Mouse (Mus musculus): ENCODE measurements at regions not wholly inside any gene's neighbourhood (a gene's known extent, or its start where the extent isn't known, plus 50 kb on each side); places are given as distances from the start of the nearest gene placed in this dataset.

GRCm38 (mm10) chr1:177569572-177569971 lies 127.4 kb downstream of the Zbtb18 start:
- no peak for DNase-seq

GRCm38 (mm10) chr1:177573017-177573725 lies 131.0 kb downstream of the Zbtb18 start:
- no peak for DNase-seq

GRCm38 (mm10) chr1:177573781-177574180 lies 131.6 kb downstream of the Zbtb18 start:
- no peak for DNase-seq

- no peak for DNase-seq
Measured at GRCm38 (mm10) chr1:177574312-177574711, 132.2 kb downstream of the Zbtb18 start.

GRCm38 (mm10) chr1:177584302-177584886 lies 142.2 kb downstream of the Zbtb18 start:
- DNase-seq: no peak

GRCm38 (mm10) chr1:177585320-177585719 lies 143.2 kb downstream of the Zbtb18 start:
- no peak for DNase-seq

- peak; percentile 61 for DNase-seq
Measured at GRCm38 (mm10) chr1:177589034-177589433, 140.6 kb upstream of the 1700016C15Rik start.

- DNase-seq: no peak
Measured at GRCm38 (mm10) chr1:177589656-177590055, 140.0 kb upstream of the 1700016C15Rik start.

- DNase-seq: no peak
Measured at GRCm38 (mm10) chr1:177591742-177592141, 137.9 kb upstream of the 1700016C15Rik start.

- no peak for DNase-seq
Measured at GRCm38 (mm10) chr1:177592337-177592736, 137.3 kb upstream of the 1700016C15Rik start.

GRCm38 (mm10) chr1:177594341-177594740 lies 135.3 kb upstream of the 1700016C15Rik start:
- no peak for DNase-seq

GRCm38 (mm10) chr1:177595326-177595914 lies 134.2 kb upstream of the 1700016C15Rik start:
- no peak for DNase-seq

GRCm38 (mm10) chr1:177597036-177597435 lies 132.6 kb upstream of the 1700016C15Rik start:
- no peak for DNase-seq

GRCm38 (mm10) chr1:177605353-177605969 lies 124.2 kb upstream of the 1700016C15Rik start:
- DNase-seq: no peak

GRCm38 (mm10) chr1:177607565-177607964 lies 122.0 kb upstream of the 1700016C15Rik start:
- no peak for DNase-seq

- DNase-seq: no peak
Measured at GRCm38 (mm10) chr1:177608551-177609020, 121.0 kb upstream of the 1700016C15Rik start.

- DNase-seq: no peak
Measured at GRCm38 (mm10) chr1:177609226-177609625, 120.4 kb upstream of the 1700016C15Rik start.

- no peak for DNase-seq
Measured at GRCm38 (mm10) chr1:177609683-177610082, 119.9 kb upstream of the 1700016C15Rik start.

- DNase-seq: no peak
Measured at GRCm38 (mm10) chr1:177610156-177610555, 119.5 kb upstream of the 1700016C15Rik start.

GRCm38 (mm10) chr1:177612546-177612945 lies 117.1 kb upstream of the 1700016C15Rik start:
- no peak for DNase-seq

- no peak for DNase-seq
Measured at GRCm38 (mm10) chr1:177615609-177616008, 114.0 kb upstream of the 1700016C15Rik start.

GRCm38 (mm10) chr1:177616335-177617239 lies 113.0 kb upstream of the 1700016C15Rik start:
- no peak for DNase-seq

Data from kidney, adult 18-20 months (tissue).